Mouse (Mus musculus): ENCODE results near the gene Mapk9. TPM values are rescaled to one million over a fixed set of nuclear protein-coding genes. Genes with fewer than 3 reads are reported as not detected.

Mapk9 gene
- polyA plus RNA-seq, 1 experiment from 2014 or later = 33.2 TPM

GRCm38 (mm10) chr11:49842718-49843117 lies 3.8 kb upstream of the Mapk9 start:
- Histone ChIP-seq H3K4me2 (no peak overlapping the region), H3K4me1 (peaks cover 10% of the 10 kb centered on the region), H3K27ac (no peak overlapping the region), H3K27me3 (no peaks in the 10 kb centered on the region), H3K9me3 (no peaks in the 10 kb centered on the region), H3K36me3 (peaks cover 10% of the 10 kb centered on the region), H3K4me3 (no peak overlapping the region), H3K9ac (no peak overlapping the region)
- ATAC-seq (ENCODE audit: insufficient number of reproducible peaks, low FRiP score, low TSS enrichment, low read depth) = no peak
- WGBS = 51% methylated on average over 3 of the region's 3 CpGs

GRCm38 (mm10) chr11:49844311-49844710 lies 2.2 kb upstream of the Mapk9 start:
- Histone ChIP-seq H3K27me3 (no peaks in the 10 kb centered on the region), H3K36me3 (no peaks in the 10 kb centered on the region), H3K4me3 (no peak overlapping the region), H3K9me3 (no peaks in the 10 kb centered on the region), H3K27ac (no peak overlapping the region), H3K4me2 (no peak overlapping the region), H3K9ac (no peak overlapping the region), H3K4me1 (peaks cover 20% of the 10 kb centered on the region)
- WGBS = 88% methylated on average over 10 of the region's 10 CpGs
- no peak for ATAC-seq (ENCODE audit: insufficient number of reproducible peaks, low FRiP score, low TSS enrichment, low read depth)

- Histone ChIP-seq H3K27me3 (no peaks in the 10 kb centered on the region), H3K9me3 (no peaks in the 10 kb centered on the region), H3K36me3 (peaks cover 3% of the 10 kb centered on the region; the same call in 1 of the 2 replicates), H3K4me3 (no peak overlapping the region), H3K9ac (no peak overlapping the region), H3K27ac (no peak overlapping the region), H3K4me2 (no peak overlapping the region), H3K4me1 (peaks cover 20% of the 10 kb centered on the region)
- 37% methylated on average over 3 of the region's 3 CpGs for WGBS
- ATAC-seq (ENCODE audit: insufficient number of reproducible peaks, low FRiP score, low TSS enrichment, low read depth) = no peak
Observed at GRCm38 (mm10) chr11:49844969-49845368, 1.6 kb upstream of the Mapk9 start.

GRCm38 (mm10) chr11:49845958-49846357 lies 593 bp upstream of the Mapk9 start:
- WGBS = 40% methylated on average over 11 of the region's 11 CpGs
- Histone ChIP-seq H3K36me3 (peaks cover 8% of the 10 kb centered on the region), H3K4me2 (peak overlapping the region; percentile 61), H3K27ac (peak overlapping the region; percentile 51; the same call in 1 of the 2 replicates), H3K4me1 (peaks cover 20% of the 10 kb centered on the region), H3K4me3 (peak overlapping the region; percentile 94), H3K27me3 (no peaks in the 10 kb centered on the region), H3K9me3 (no peaks in the 10 kb centered on the region), H3K9ac (peak overlapping the region; percentile 38; the same call in 1 of the 2 replicates)
- no peak for ATAC-seq (ENCODE audit: insufficient number of reproducible peaks, low FRiP score, low TSS enrichment, low read depth)

GRCm38 (mm10) chr11:49847071-49847810 lies 690 bp downstream of the Mapk9 start:
- Histone ChIP-seq H3K4me1 (peaks cover 20% of the 10 kb centered on the region), H3K9ac (peak overlapping the region; percentile 78), H3K27me3 (no peaks in the 10 kb centered on the region), H3K9me3 (no peaks in the 10 kb centered on the region), H3K36me3 (peaks cover 8% of the 10 kb centered on the region), H3K27ac (peak overlapping the region; percentile 70), H3K4me2 (peak overlapping the region; percentile 61), H3K4me3 (peak overlapping the region; percentile 94)
- ATAC-seq (ENCODE audit: insufficient number of reproducible peaks, low FRiP score, low TSS enrichment, low read depth) = no peak
- WGBS = 8% methylated on average over 29 of the region's 29 CpGs

- H3K4me1 ChIP-seq = peaks cover 20% of the 10 kb centered on the region
- peak overlapping the region; percentile 61 for H3K4me2 ChIP-seq
- H3K9me3 ChIP-seq = no peaks in the 10 kb centered on the region
- H3K27me3 ChIP-seq = no peaks in the 10 kb centered on the region
- H3K27ac ChIP-seq = no peak overlapping the region
- WGBS = 83% methylated on average over 2 of the region's 2 CpGs
- H3K36me3 ChIP-seq = peaks cover 8% of the 10 kb centered on the region
- no peak for ATAC-seq (ENCODE audit: insufficient number of reproducible peaks, low FRiP score, low TSS enrichment, low read depth)
- peak overlapping the region; percentile 78; the same call in 1 of the 2 replicates for H3K9ac ChIP-seq
- H3K4me3 ChIP-seq = peak overlapping the region; percentile 94
Observed at GRCm38 (mm10) chr11:49847811-49848078, 1.2 kb downstream of the Mapk9 start.

GRCm38 (mm10) chr11:49848080-49848815 lies 1.7 kb downstream of the Mapk9 start:
- 0 out of 2 replicates have a peak overlapping the region, but pooled peaks have one; percentile 7 for H3K4me2 ChIP-seq
- peaks cover 8% of the 10 kb centered on the region for H3K36me3 ChIP-seq
- no peak overlapping the region for H3K4me3 ChIP-seq
- no peak overlapping the region for H3K9ac ChIP-seq
- H3K27me3 ChIP-seq = no peaks in the 10 kb centered on the region
- no peaks in the 10 kb centered on the region for H3K9me3 ChIP-seq
- no peak overlapping the region for H3K27ac ChIP-seq
- H3K4me1 ChIP-seq = peaks cover 20% of the 10 kb centered on the region
- ATAC-seq (ENCODE audit: insufficient number of reproducible peaks, low FRiP score, low TSS enrichment, low read depth) = no peak
- WGBS = 70% methylated on average over 4 of the region's 4 CpGs

GRCm38 (mm10) chr11:49850331-49850730 lies 3.8 kb downstream of the Mapk9 start:
- Histone ChIP-seq H3K4me2 (no peak overlapping the region), H3K9ac (no peak overlapping the region), H3K27ac (no peak overlapping the region), H3K9me3 (no peaks in the 10 kb centered on the region), H3K36me3 (peaks cover 16% of the 10 kb centered on the region), H3K4me1 (peaks cover 20% of the 10 kb centered on the region), H3K4me3 (no peak overlapping the region), H3K27me3 (no peaks in the 10 kb centered on the region)
- ATAC-seq (ENCODE audit: insufficient number of reproducible peaks, low FRiP score, low TSS enrichment, low read depth) = no peak
- 87% methylated on average over 7 of the region's 7 CpGs for WGBS

- ATAC-seq (ENCODE audit: insufficient number of reproducible peaks, low FRiP score, low TSS enrichment, low read depth) = no peak
- H3K27ac ChIP-seq = no peak overlapping the region
- H3K4me1 ChIP-seq = no peaks in the 10 kb centered on the region
- 86% methylated on average over 5 of the region's 5 CpGs for WGBS
- no peaks in the 10 kb centered on the region for H3K27me3 ChIP-seq
- no peak overlapping the region for H3K4me2 ChIP-seq
- H3K9ac ChIP-seq = no peak overlapping the region
- H3K36me3 ChIP-seq = peaks cover 25% of the 10 kb centered on the region
- no peak overlapping the region for H3K4me3 ChIP-seq
- H3K9me3 ChIP-seq = no peaks in the 10 kb centered on the region
Observed at GRCm38 (mm10) chr11:49855144-49855543, 8.6 kb downstream of the Mapk9 start.

GRCm38 (mm10) chr11:49861139-49861538 lies 14.6 kb downstream of the Mapk9 start:
- H3K9me3 ChIP-seq = no peaks in the 10 kb centered on the region
- H3K4me1 ChIP-seq = no peaks in the 10 kb centered on the region
- 85% methylated on average over 4 of the region's 4 CpGs for WGBS
- H3K36me3 ChIP-seq = peaks cover 20% of the 10 kb centered on the region
- no peaks in the 10 kb centered on the region for H3K27me3 ChIP-seq
- no peak for ATAC-seq (ENCODE audit: insufficient number of reproducible peaks, low FRiP score, low TSS enrichment, low read depth)
- H3K4me3 ChIP-seq = no peak overlapping the region
- no peak overlapping the region for H3K27ac ChIP-seq
- H3K4me2 ChIP-seq = no peak overlapping the region
- H3K9ac ChIP-seq = no peak overlapping the region

GRCm38 (mm10) chr11:49863926-49864325 lies 17.4 kb downstream of the Mapk9 start:
- Histone ChIP-seq H3K4me3 (no peak overlapping the region), H3K27ac (no peak overlapping the region), H3K9ac (no peak overlapping the region), H3K27me3 (no peaks in the 10 kb centered on the region), H3K9me3 (no peaks in the 10 kb centered on the region), H3K36me3 (peaks cover 19% of the 10 kb centered on the region), H3K4me2 (no peak overlapping the region), H3K4me1 (no peaks in the 10 kb centered on the region)
- ATAC-seq (ENCODE audit: insufficient number of reproducible peaks, low FRiP score, low TSS enrichment, low read depth) = no peak

- ATAC-seq (ENCODE audit: insufficient number of reproducible peaks, low FRiP score, low TSS enrichment, low read depth) = no peak
- WGBS = 89% methylated on average over 5 of the region's 5 CpGs
- no peak overlapping the region for H3K9ac ChIP-seq
Observed at GRCm38 (mm10) chr11:49867320-49867719, 20.8 kb downstream of the Mapk9 start.

More at GRCm38 (mm10) chr11:49867320-49867719, 20.8 kb downstream of the Mapk9 start:
- Histone ChIP-seq H3K4me3 (no peak overlapping the region), H3K9me3 (no peaks in the 10 kb centered on the region), H3K27ac (no peak overlapping the region; the same call in 1 of the 2 replicates), H3K4me1 (no peaks in the 10 kb centered on the region), H3K36me3 (peaks cover 32% of the 10 kb centered on the region), H3K27me3 (no peaks in the 10 kb centered on the region), H3K4me2 (no peak overlapping the region)

All from limb, embryonic 15.5 days (tissue).